Mouse (Mus musculus) midbrain, postnatal 0 days (tissue): ENCODE data around the gene Ankub1. TPM values are rescaled to one million over a fixed set of nuclear protein-coding genes. Genes with fewer than 3 reads are reported as not detected.

ENCODE experiments used
- ATAC-seq: fragments of 200-750 bp; cut with Nextera tagmentation; 2 replicates; pipeline ENCODE4 v1.8.0; 2017; ENCODE audit warnings: moderate number of reproducible peaks, mild to moderate bottlenecking, moderate TSS enrichment, moderate library complexity; ENCODE audit not compliant: low FRiP score
- DNase-seq: peaks from one replicate; pipeline ENCODE4 v3.0.0-alpha.2; 2015; ENCODE audit warnings: low spot score
- H3K27ac ChIP-seq: fragments of 300-500 bp; sonication (generic); 2 replicates; pipeline ENCODE4 v1.5.1; 2014; ENCODE audit warnings: low read depth, mild to moderate bottlenecking, low read length, mixed read lengths
- H3K27me3 ChIP-seq: fragments of 300-500 bp; sonication (generic); 2 replicates; pipeline ENCODE4 v1.6.1; 2014; ENCODE audit warnings: low read length, control low read depth, mixed read lengths; ENCODE audit not compliant: insufficient read depth
- H3K36me3 ChIP-seq: fragments of 300-500 bp; sonication (generic); 2 replicates; pipeline ENCODE4 v1.6.1; 2014; ENCODE audit warnings: low read length, control low read depth, mixed read lengths; ENCODE audit not compliant: insufficient read depth
- H3K4me1 ChIP-seq: fragments of 300-500 bp; sonication (generic); 2 replicates; pipeline ENCODE4 v1.6.1; 2014; ENCODE audit warnings: mild to moderate bottlenecking, control low read depth, antibody characterized with exemption, low read length, mixed read lengths; ENCODE audit not compliant: insufficient read depth
- H3K4me2 ChIP-seq: fragments of 300-500 bp; sonication (generic); 2 replicates; pipeline ENCODE4 v1.6.1; 2014; ENCODE audit warnings: low read depth, mild to moderate bottlenecking, low read length, mixed read lengths; ENCODE audit not compliant: poor library complexity, severe bottlenecking
- H3K4me3 ChIP-seq: fragments of 300-500 bp; sonication (generic); 2 replicates; pipeline ENCODE4 v1.5.1; 2014; ENCODE audit warnings: low read depth, mild to moderate bottlenecking, low read length, moderate library complexity
- H3K9ac ChIP-seq: fragments of 300-500 bp; sonication (generic); replicated peaks from 2 replicates; pipeline ENCODE4 v1.6.1; 2014; ENCODE audit warnings: mild to moderate bottlenecking, low read length, moderate library complexity, mixed read lengths; ENCODE audit not compliant: poor library complexity, severe bottlenecking
- H3K9me3 ChIP-seq: fragments of 300-500 bp; sonication (generic); 2 replicates; pipeline ENCODE4 v1.6.1; 2016; ENCODE audit warnings: low read length, control low read depth
- CTCF ChIP-seq: IDR thresholded peaks from 2 replicates; pipeline ENCODE4 v1.5.1; 2016; ENCODE audit warnings: antibody characterized with exemption, mild to moderate bottlenecking
- WGBS: fragments of 180-500 bp; shearing (Covaris S2); extraction: QIAGEN DNeasy Blood & Tissue Kit; methylation state at CpG from one replicate; pipeline ENCODE4 v1.1.7; 2014; 5-methylcytosine and 5-hydroxymethylcytosine counted together
- polyA plus RNA-seq: library from polyadenylated mRNA; unstranded; fragments of >200 nt; fragmentation: Nextera tagmentation; extraction: Ambion mirVana; gene quantifications from 2 replicates; pipeline ENCODE4 v1.2.1, GENCODE M21; 2015
- total RNA-seq: library from RNA; depleted of rRNA; stranded (reverse); fragments of >200 nt; gene quantifications from 2 replicates; pipeline ENCODE4 v1.2.3, GENCODE M21; 2014

Ankub1 gene
- total and polyA plus RNA-seq, 2 experiments from 2014 or later, result 0.31 TPM; not detected in 1

DNA sequence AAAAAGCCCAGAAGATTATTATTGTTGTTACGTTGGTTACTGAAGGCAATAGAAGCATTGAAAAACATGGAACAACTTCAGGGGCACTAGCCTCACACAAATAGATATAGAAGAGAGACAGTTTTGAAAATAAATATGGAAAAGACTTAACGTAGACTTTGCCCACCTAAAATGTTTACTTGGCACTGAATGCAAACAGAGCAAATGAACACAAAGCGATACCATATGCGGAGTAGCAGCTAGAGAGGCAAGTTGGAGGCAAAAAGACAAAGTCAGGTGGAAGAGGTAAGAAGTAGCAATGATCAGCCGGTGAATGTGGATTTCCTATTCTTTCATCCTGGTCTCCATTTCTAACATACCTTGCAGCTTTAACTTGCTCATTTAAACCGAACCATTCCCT is 21.6 kb upstream of the Ankub1 start:
- 91% methylated on average over 6 of the region's 6 CpGs for WGBS
- no peak overlapping the region for H3K27ac ChIP-seq

DNA sequence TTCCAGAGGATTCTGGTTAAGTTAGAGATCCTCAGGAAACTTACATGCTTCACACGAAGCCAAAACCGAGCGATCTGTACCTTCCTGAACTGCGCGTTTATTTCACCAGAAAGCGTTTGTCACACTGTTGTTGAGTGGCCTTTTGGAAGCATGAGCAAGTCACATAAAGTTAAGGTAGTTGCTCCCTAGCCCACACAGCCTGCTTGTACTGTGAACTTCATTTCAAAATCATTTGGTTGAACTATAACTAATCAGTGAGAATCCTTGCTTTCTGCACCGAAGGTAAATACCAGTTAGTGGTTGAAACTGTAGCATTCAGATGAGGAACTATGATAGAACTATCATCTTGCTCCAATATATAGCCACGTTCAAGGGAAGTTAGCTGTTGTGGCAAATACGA is 4.2 kb upstream of the Ankub1 start:
- Histone ChIP-seq H3K36me3 (no peaks in the 10 kb centered on the region), H3K9me3 (no peaks in the 10 kb centered on the region), H3K9ac (no peak overlapping the region), H3K4me3 (no peak overlapping the region), H3K4me2 (no peak overlapping the region), H3K4me1 (no peaks in the 10 kb centered on the region), H3K27me3 (no peaks in the 10 kb centered on the region), H3K27ac (no peak overlapping the region)
- DNase-seq (no peak), ATAC-seq (no peak)
- 96% methylated on average over 9 of the region's 9 CpGs for WGBS
- TF ChIP-seq CTCF, result no peak

More for the DNA sequence above, 21.6 kb upstream of the Ankub1 start:
- Histone ChIP-seq H3K4me3 (no peak overlapping the region), H3K36me3 (no peaks in the 10 kb centered on the region), H3K9ac (no peak overlapping the region), H3K4me2 (no peak overlapping the region), H3K27me3 (no peaks in the 10 kb centered on the region), H3K4me1 (no peaks in the 10 kb centered on the region), H3K9me3 (no peaks in the 10 kb centered on the region)
- ATAC-seq (no peak), DNase-seq (no peak)
- TF ChIP-seq CTCF, result no peak

DNA sequence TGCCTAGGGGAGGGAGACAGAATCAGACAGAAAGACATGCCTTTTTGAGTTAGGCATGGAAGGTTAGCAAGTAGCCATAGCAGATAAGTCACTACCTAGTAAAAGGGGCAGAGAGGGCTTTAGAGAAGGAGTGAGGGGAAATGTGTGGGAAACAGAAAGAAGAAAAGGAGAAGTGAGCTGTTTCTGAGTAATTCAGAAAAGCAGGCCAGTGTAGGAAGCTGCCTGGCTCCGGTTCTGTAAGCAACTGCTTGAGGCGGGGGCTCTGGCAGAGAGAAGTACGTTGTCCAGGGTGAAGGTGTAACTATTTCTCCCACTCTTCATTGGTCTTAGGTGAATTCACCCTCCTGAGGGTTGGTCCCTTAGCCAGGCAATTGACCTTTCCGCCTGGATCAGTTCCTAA is 3.6 kb upstream of the Ankub1 start:
- no peak overlapping the region for H3K4me2 ChIP-seq
- no peaks in the 10 kb centered on the region for H3K27me3 ChIP-seq
- no peak overlapping the region for H3K27ac ChIP-seq
- no peak overlapping the region for H3K9ac ChIP-seq
- no peaks in the 10 kb centered on the region for H3K9me3 ChIP-seq
- ATAC-seq, result no peak
- no peak for TF ChIP-seq CTCF
- no peaks in the 10 kb centered on the region for H3K36me3 ChIP-seq
- 95% methylated on average over 4 of the region's 4 CpGs for WGBS
- no peaks in the 10 kb centered on the region for H3K4me1 ChIP-seq
- no peak for DNase-seq
- H3K4me3 ChIP-seq, result no peak overlapping the region

DNA sequence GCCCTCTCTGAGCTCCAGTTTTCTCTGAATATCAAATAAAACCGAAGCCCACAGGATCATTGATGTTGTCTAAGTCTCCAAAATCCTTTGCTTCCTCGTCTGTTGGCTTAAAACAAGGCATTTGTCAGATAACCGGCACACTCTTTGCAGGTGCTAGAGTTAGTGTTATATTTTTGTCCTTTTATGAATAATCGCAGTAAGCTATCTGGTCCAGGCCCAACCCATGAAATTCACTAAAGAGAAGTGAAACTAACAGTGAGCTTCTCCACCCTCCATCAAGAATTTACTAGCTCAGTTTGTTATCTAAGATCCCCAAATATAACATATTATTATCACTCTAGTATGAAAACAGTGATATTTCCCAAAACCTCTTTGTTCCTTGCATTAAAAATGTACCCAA is 827 bp downstream of the Ankub1 start:
- 86% methylated on average over 4 of the region's 4 CpGs for WGBS

DNA sequence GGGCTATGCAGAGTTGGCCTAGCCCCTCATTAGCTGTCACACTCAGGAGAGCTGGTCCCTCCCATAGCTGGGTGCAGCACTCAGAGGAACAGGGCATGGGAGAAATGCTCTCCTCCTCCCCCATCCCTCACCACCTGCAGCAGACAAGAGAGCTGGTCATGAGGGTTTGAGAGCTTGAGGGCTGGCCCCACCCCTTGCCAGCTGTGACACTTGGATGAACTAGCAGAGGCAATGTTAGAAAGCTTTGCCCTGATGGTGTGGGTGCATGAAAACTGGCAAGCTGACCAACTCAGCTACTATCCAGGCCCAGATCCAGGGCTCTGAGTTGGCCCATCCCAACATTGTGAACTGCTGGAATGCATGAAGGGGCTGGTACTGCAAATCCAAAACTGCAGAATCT is 14.8 kb downstream of the Ankub1 start:
- no peak; the same call in 1 of the 2 replicates for ATAC-seq

More for the DNA sequence above, 827 bp downstream of the Ankub1 start:
- Histone ChIP-seq H3K4me1 (no peaks in the 10 kb centered on the region), H3K36me3 (no peaks in the 10 kb centered on the region), H3K27ac (no peak overlapping the region), H3K4me3 (no peak overlapping the region), H3K9ac (no peak overlapping the region), H3K27me3 (no peaks in the 10 kb centered on the region), H3K9me3 (no peaks in the 10 kb centered on the region), H3K4me2 (no peak overlapping the region)
- TF ChIP-seq CTCF, result no peak
- ATAC-seq, result no peak
- no peak for DNase-seq

DNA sequence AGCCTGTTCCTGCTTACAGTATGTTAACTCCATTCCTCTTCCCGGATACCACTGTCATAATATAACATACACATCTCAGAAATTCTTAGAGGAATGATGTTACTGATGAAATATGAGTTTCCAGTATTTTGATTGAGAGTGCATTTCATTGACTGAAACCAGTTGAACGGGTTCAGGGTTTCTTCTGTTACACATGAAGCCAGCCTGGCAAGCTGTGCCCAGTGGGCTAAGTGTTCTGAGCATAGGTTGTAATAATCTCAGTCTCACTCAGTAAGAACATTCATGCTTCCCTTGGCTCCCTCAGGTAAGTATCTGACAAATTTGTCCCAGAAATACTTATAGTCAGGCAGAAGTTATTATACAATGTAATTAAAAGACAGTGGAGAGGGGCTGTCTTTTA is 18.5 kb downstream of the Ankub1 start:
- no peak for TF ChIP-seq CTCF
- Histone ChIP-seq H3K27me3 (no peaks in the 10 kb centered on the region), H3K4me2 (no peak overlapping the region), H3K9ac (no peak overlapping the region), H3K4me3 (no peak overlapping the region), H3K4me1 (no peaks in the 10 kb centered on the region), H3K9me3 (no peaks in the 10 kb centered on the region), H3K27ac (no peak overlapping the region), H3K36me3 (no peaks in the 10 kb centered on the region)
- WGBS, result 88% methylated on average over 2 of the region's 2 CpGs
- ATAC-seq, result no peak
- no peak for DNase-seq

More for the DNA sequence above, 14.8 kb downstream of the Ankub1 start:
- H3K36me3 ChIP-seq, result no peaks in the 10 kb centered on the region
- H3K27ac ChIP-seq, result no peak overlapping the region
- TF ChIP-seq CTCF, result no peak
- no peaks in the 10 kb centered on the region for H3K27me3 ChIP-seq
- DNase-seq, result no peak
- no peaks in the 10 kb centered on the region for H3K4me1 ChIP-seq
- no peaks in the 10 kb centered on the region for H3K9me3 ChIP-seq
- no peak overlapping the region for H3K9ac ChIP-seq
- no peak overlapping the region for H3K4me2 ChIP-seq
- no peak overlapping the region for H3K4me3 ChIP-seq
